Mouse (Mus musculus): ENCODE data around the gene Spr. TPM values are rescaled to one million over a fixed set of nuclear protein-coding genes. Genes with fewer than 3 reads are reported as not detected.
"Not testable (repeated sequence)": the region's sequence is repeated elsewhere in the genome, so short reads cannot be mapped to it uniquely, and the experiment has no call there.

Gene Spr
- total RNA-seq (2021): 10 to 100 TPM; 54.5 to 55.2 TPM
- long read RNA-seq, transcript Spr-201 (3 exons, 1,230 nt): major isoform, 11 of 14 reads
- long read RNA-seq, partial matches to known transcripts: 0 of 14 reads
- long read RNA-seq, other reads (novel, unspliced or antisense): 2 of 14 reads

DNA sequence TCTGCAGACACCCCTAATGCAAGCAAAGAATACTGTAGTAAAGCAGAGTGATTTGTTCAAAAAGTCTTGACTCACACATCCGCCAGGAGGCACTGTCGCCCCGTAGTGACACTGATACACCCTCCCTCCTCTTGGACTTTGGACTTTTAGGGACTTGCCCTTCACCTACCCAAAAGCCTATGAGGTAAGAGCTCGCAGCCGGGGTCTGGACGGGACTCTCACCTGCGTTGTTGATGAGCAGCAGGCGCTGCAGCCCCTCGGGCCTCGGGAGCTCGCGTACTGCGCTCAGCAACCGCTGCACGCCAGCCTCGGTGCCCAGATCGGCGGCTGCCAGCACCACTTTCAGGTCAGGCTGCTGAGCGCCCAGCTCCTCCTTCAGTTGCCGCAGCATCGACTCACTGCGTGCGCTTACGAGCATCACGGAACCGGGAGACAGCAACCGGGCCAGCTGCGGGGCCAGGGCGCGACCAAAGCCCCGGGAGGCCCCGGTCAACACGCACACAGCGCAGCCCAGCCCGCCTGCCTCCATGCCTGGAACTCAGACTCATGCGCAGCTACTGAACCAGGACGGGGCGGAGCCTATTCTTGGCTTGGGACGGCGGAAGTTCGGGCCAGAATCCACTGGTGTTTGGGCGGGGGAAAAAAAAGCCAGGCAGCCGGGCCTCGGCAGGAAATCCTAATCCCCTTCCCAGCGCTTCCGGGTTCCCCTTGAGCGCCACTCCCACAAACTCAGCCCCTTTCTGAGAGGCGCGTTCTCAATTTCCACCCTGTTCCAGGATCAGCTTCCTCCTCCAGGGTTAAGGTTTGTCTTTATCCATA, at the start of gene Spr:
Gene Spr, minus strand, starts transcription at position 550 of the 819 bp plus-strand sequence.
- peak; percentile 85 to 92 for DNase-seq (ENCODE audit: low spot score in 2 of 2)

DNA sequence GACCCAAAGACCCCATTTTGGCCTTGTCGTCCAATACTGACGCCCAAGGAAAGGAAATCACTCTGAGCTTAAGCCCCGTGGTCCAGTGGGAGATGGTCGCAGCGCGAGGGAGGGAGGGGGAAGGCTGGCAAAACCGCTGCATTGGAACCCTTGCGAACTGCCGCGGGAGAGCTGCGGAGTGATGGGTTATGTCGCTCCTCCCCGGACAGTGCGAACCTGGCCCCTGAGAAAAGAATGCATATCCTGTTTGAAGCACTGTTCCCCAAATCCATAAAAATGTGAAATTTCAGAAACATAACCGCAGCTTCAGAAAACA, 49.1 kb upstream of the Spr start:
- no peak for DNase-seq (ENCODE audit: low spot score in 2 of 2)

DNA sequence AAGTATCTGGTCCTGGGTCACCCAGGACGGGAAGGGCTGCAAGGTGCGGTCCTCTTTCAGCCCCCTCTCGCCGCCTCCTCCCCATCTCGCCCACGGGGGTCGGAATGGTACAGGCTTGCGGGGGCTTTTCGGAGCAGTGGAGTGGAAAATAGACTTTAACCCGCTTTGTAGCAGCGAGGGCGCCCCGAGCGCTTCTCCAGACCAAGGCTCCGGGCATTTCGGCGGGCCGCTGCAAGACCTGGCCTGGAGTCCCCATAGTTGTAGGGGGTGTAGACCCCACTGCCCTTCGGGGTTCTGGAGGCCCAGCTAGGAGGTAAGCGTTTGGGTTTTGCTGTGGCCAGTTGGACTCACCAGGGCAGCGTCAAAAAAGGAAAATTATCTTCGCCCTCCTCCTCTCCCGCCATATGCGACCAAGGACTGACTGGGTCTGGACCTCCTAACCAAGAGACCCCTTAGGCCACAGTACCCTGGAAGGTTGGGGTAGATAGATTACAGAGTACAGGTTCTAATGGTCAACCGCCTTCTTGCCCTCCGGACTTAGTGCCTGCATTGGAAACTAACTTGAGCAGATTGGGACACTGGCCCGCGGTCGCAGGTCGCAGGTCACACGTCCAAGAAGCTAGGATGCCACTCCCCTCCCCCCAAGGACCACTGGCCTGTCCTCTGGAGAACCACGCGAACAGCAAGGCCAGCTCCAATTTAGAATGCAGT, 48.6 kb upstream of the Spr start:
- DNase-seq (ENCODE audit: low spot score in 2 of 2): no peak

DNA sequence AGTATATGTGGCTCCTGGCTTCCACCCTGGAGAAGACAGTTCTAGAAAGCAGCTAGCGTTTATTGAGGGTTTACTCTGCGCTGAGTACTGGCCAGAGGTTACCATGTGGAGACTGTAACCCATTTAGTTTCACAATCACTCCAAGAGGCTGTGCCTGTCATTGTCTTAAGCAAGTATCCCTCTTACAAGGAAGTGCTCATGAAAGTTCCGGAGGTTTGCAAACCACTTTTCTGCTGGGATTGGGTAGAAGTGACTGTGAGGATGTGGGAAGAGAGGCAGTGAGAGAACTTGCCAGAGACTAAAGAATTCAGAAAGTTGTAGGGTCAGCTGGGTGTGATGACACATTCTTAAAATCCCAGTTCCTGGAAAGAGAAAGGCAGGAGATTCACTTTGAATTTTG, 46.4 kb upstream of the Spr start:
- no peak for DNase-seq (ENCODE audit: low spot score in 2 of 2)

DNA sequence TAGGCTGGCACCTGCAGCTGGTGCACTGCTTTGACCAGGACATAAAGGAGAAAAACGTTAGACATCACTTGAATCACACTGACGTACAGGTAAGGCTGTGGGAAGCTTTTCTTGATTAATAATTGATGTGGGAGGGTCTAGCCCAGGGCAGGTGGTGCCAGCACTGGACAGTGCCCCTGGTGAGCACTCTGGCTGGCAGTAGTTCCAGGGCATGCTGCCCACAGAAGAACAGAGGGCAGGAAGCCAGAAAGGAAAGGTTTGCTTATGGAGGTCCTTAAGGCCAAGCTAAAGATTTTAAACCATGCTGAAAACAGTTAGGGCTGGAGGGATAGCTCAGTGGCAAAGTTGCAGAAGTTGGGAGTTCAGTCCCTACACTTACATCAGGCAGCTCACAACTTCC, 42.5 kb upstream of the Spr start:
- DNase-seq (ENCODE audit: low spot score in 2 of 2): no peak

DNA sequence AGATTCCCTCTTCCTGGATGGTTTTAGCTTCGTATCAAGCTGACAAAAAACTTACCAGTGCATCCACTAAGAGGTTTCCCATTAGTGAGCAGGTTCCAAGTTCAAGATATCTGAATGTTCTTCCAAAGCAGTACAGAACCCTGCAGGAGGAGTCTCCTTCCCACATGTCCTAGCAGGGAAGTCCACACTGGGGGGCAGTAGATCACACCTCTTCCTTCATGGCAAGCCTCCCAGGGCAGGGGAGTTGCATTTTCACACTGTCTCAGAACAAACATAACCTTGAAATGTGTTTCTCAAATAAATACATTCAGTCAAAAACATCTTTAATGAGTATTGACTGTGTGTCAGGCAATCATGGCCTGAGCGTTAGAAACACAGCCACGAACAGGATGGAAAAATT, 42.0 kb upstream of the Spr start:
- DNase-seq (ENCODE audit: low spot score in 2 of 2): no peak

DNA sequence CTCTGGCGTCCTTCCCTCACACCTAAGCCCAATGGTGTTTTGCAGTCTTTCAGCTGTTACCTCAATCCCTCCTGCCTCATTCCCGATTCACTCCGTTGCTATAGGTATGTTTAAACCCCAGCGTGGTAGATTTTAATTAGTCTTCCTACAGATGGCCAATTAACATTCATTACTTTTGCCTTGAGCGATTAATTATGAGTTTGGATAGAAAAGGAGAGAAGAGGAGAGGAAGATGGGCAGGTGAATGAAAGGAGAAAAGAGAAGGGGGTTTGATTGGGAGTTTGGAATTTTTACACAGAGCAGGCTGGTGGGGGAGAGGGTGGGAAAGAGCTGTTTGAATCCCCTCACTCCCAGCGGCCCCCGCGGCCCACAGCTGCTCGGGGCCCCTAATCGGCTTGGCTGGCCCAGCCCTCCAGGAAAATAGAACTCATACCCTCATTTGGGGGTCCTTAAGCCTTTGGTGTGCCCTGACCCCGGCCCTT, 27.9 kb upstream of the Spr start:
- DNase-seq (ENCODE audit: low spot score in 2 of 2): no peak

DNA sequence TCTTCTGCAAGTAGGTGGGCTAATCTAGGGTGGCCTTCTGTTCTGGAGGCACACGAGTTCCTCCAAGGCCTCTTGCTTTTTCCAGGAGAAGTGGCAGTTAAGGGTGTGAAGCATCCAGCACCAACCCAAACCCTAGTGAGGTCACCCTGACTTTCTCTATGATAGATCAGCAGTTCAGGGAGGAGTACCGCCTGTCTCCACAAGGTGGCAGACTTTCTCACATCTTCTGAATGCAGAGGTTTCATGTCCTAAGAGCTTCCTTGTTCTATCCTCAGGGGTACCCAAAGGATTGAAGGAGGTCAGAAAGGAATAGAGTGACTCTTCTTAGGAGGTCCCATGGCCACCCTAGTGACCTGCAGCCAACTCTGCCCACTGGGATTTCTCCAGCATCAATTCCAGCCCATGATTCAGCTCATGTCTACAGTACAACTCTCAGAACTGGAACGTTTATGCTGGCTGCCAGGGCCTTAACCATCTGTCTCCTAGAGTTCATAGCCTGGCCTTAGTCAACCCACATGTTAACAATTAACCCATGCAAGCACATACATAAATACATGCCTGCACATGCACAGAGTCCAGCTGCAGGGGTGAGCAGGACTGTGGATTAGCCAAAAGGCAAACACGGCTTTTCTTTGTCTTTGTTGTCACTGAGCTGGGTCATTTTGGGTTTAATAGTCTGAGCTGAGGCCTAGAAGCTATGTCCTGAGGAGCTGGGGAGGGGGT, 22.8 kb upstream of the Spr start:
- DNase-seq (ENCODE audit: low spot score in 2 of 2): peak; percentile 52 to 88

DNA sequence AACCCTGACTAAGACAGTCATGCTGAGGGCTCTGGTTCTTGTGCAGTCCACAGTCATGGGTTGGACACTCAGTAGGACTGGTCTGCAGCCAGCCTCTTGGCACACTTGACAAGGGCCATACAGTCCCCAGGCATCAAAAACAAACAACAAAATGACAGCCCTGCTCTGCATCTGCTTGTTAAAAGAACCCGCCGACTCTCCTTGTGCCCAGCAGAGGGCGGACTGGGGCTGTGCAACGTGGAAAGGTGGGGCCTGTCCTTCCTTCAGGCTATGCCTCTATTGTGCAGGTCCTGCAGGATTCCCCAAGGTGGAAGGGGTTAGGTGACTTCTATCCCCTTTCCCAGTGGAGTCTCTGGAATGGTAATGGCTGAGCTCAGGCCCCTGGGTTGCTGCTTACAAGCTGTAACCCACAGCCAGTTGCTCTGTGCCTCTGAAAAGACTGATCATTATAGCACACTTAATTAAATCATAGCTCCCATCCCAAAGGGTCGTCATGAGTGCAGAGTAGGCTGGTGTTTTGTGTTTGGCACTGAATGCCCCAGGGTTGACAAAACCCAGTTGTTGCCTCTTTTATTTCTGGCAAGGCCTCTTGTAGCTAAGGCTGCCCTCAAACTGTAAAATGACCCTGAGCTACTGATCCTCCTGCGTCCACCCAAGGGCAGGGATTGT, 21.7 kb upstream of the Spr start:
- peak; percentile 34 to 71 for DNase-seq (ENCODE audit: low spot score in 2 of 2)

DNA sequence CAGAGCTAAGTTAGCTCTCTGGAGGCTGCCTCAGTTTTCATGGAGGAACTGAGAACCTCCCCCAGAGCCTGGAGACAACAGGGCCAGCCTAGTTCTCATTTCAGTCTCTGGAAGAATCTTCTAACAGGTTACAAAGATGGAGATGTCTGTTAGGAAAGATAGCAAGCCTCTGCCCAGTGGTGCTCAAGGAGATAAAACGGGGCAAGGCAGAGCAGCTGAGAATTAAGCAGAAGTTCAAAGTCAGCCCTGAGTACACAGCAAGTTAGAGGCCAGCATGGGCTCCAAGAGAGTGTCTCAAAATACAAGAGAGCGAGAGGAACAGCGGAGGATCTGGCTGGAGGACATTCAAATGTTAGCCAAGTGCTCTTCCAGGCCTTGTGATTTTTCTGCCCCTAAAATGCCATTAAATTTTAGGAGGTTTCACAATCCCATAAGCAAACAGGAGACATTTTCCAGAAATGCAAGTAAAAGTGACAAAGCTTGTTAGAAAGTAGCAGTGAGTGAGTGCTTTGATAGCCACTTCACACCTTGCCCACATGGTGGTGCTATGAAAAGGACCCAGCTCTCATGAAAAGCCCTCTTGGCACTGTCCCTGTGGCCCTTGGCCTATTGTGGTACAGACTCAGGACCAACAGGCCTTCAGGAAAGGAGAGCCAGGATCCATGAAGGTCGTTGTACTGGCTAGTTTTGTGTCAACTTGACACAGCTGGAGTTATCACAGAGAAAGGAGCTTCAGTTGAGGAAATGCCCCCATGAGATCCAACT, 20.7 kb upstream of the Spr start:
- DNase-seq (ENCODE audit: low spot score in 2 of 2): not testable (repeated sequence)

DNA sequence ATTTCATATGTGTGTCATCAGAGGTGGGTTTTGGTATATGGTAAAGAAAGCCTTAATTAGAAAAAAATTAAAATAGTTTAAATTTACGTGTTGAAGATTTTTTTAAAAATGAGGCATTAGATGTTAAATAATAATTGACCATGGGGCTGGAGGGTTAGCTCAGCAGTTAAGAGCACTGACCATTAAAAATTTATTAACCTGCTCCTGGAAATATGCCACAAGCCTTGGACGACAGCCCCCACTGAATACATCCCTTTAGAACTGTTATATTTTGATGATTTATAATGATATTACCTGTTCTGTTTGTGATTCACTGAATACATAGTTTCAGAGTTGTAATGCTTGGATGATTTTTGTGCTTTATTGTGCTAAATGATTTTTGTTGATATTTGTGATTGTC, 19.0 kb upstream of the Spr start:
- DNase-seq (ENCODE audit: low spot score in 2 of 2): not testable (repeated sequence)

DNA sequence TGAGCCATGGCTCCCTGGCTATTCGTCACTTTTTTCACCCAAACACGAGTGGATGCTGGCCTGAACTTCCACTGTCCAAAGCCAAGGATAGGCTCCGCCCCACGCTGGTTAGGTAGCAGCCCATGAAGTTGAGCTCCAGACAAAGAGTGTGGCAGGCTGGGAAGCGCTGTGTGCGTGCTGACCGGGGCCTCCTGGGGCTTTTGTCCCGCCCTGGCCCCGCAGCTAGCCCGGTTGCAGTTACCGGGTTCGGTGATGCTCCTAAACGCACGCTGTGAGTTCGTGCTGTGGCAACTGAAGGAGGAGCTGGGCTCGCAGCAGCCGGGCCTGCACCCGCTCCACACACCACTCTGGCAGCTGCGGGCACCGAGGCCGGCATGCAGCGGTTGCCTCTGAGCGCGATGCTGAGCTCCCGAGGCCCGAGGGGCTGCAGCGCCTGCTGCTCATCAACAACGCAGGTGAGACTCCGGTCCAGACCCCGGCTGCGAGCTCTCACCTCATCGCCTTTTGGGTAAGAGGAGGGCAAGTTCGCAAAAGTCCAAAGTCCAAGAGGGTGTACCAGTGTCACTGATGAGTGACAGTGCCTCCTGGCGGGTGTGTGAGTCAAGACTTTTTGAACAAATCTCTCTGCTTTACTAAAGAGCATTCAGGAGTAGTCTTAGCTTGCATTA, 17.4 kb upstream of the Spr start:
- DNase-seq (ENCODE audit: low spot score in 2 of 2): peak in 1 of 2 experiments; percentile 22

DNA sequence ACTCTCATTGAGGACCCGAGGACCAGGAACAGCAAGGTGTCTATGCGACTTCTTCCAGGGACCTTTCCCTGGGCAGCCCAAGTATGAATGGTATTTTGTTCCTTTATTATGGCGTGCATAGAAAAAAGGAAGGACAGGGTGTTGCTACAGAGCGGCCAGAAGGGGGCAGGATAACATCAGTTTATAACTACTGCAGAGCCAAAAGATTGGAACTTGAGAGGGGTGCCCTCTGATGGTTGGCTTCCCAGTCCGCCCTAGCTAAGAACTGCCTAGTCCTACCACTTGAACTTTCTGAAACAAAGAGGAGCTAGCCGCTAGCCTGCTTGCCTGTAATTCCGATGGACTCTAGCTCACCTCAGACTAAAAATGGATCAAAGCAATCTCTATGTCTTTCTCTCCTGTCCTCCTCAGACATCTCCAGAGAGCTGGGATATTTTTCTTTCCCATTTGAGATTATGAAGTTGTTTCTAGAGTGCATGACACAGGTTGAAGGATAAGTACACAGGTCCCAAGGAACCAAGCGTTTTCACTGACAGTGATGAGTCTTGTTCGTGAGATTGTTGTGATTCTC, 16.5 kb upstream of the Spr start:
- peak; percentile 57 to 86 for DNase-seq (ENCODE audit: low spot score in 2 of 2)

DNA sequence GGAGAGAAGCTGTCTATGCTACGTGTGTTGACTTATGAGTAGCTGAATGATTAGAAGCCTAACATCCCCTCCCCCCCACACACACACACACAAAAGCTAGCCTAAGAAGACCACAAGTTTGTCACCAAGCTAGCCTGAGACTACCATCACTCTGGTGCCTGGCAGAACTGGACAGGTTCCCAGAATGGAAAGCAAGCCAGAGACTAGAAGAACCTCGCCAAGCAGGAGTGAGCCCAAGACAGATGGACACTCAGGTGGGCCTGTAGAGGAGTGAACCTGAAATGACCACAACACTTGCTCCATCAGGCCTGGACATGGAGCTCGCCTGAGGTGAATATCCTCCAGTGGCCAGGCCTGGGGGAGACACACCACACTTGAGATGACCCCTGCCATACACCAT, 12.8 kb upstream of the Spr start:
- DNase-seq (ENCODE audit: low spot score in 2 of 2): no peak

DNA sequence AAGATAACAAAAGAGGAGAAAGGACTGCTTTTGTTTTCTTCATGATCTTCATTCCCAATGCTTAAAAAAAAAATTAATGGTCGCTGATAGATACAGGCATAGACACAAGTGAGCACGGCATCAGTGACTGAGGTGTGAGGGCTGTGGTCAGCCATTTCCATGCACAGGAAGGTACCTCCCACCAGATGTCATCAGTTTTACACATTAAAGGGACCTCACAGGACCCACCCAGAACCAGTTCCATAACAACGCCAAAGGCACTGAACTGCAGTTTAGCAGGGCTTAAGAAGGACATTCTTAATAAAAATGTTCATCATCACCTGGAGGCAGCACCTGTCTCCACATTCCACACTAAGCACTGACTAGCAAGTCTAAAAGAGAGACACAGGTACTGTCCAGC, 10.1 kb upstream of the Spr start:
- no peak for DNase-seq (ENCODE audit: low spot score in 2 of 2)

DNA sequence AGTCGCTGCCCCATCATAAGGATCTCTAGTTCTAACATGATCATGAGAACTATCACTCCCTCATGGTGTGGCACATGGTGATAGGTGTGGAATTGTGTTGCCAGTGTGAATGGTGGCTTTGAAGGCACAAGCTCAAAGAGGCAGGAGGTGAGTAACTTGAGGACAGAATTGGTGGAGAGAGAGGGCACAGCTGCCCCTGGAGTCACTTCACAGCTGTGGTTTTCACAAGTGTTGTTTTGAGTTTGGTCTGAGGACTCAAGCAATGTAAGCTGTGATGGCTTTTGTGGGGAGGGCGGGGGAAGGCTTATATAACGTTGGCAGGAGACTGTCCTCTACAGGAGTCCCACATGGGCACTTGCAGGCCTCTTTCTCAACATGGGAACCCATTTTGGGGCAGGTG, 6.9 kb upstream of the Spr start:
- no peak for DNase-seq (ENCODE audit: low spot score in 2 of 2)

DNA sequence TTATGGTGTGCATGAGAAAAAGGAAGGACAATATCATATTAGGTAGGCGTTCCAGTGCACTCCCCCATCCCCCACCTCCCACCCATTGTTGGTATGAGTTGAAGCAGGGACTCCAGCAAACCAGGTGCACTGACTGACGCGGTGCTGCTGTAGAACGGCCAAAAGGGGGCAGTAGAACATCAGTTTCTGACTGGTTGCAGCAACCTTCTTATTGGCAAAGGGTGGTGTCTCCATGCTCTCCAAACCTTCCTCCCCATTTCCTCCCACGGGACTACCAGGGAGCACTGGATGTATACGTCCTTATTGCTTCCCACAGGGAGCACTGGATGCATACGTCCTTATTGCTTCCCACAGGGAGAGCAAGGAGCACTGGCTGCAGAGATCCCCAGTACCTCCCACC, 3.4 kb upstream of the Spr start:
- DNase-seq (ENCODE audit: low spot score in 2 of 2): peak in 1 of 2 experiments; percentile 44

DNA sequence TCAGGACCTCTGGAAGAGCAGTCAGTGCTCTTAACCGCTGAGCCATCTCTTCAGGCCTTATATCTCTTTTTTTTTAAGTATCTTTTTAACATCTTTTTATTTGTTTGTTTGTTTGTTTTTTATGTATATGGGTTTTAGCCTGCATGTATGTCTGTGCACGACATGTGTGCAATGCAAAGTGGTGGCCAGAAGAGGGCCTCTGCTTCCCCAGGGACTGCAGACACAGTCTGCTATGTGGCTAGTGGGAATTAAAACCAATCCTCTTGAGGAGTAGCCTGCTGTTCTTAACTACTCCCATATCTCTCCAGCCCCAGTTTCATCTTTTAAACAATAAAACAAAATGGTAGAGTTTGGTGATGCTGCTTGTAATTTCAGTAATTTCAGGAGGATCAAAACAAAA, 2.0 kb upstream of the Spr start:
- DNase-seq (ENCODE audit: low spot score in 2 of 2): no peak

DNA sequence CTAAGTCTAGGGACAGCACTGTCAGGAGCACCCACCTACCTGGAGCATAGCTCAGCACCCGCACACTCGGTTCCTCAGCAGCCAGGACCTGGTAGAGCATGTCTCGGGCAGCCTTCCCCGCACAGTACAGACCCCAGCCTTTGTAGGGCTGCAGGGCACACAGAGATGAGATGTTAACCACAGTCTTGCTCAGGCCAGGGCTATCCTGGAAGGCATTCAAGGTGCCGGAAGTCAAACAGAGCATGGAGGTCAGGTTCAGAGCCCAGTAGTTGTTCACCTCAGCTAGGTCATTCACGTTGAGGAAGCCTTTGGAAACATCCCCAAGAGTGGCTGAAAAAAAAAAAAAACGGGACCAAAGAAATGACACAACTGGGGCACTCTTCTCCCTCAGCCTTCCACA, 782 bp downstream of the Spr start:
- not testable (repeated sequence) for DNase-seq (ENCODE audit: low spot score in 2 of 2)

DNA sequence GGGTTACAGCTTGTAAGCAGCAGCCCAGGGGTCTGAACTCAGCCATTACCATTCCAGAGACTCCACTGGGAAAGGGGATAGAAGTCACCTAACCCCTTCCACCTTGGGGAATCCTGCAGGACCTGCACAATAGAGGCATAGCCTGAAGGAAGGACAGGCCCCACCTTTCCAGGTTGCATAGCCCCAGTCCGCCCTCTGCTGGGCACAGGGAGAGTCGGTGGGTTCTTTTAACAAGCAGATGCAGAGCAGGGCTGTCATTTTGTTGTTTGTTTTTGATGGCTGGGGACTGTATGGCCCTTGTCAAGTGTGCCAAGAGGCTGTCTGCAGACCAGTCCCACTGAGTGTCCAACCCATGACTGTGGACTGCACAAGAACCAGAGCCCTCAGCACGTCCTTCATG, 4.8 kb downstream of the Spr start:
- DNase-seq (ENCODE audit: low spot score in 2 of 2): peak in 1 of 2 experiments; percentile 33

Measured in layer of hippocampus, adult 18-20 months (tissue).